Mouse (Mus musculus) adrenal gland, adult 18-20 months (tissue): ENCODE data around the gene A430033K04Rik. TPM values are rescaled to one million over a fixed set of nuclear protein-coding genes. Genes with fewer than 3 reads are reported as not detected.

Experiments
- DNase-seq, 2 experiments: peaks; one replicate each; pipeline ENCODE4 v3.0.0; 2021 to 2022; ENCODE audit warnings: low spot score in 2 of 2
- long read RNA-seq, 2 experiments: library from polyadenylated mRNA; stranded (forward); transcript quantifications; one replicate each; pipeline ENCODE4 v2.0.0; 2021
- total RNA-seq, 2 experiments: library from RNA; stranded (reverse); gene quantifications; 1 replicate in 1 of 2; 2 replicates in 1 of 2; pipeline ENCODE4 v1.2.3; 2021

A430033K04Rik gene
- total RNA-seq, result 1 to 10 TPM; 4.3 to 5.0 TPM
- long read RNA-seq, experiment 1, transcript A430033K04Rik-202 (4 exons, 3,038 nt), result major isoform, 6 of 6 reads
- long read RNA-seq, experiment 1, partial matches to known transcripts, result 0 of 6 reads
- long read RNA-seq, experiment 1, other reads (novel, unspliced or antisense), result 0 of 6 reads
- long read RNA-seq, experiment 2, transcript A430033K04Rik-202 (4 exons, 3,038 nt), result major isoform, 12 of 12 reads
- long read RNA-seq, experiment 2, partial matches to known transcripts, result 0 of 12 reads
- long read RNA-seq, experiment 2, other reads (novel, unspliced or antisense), result 0 of 12 reads

DNA sequence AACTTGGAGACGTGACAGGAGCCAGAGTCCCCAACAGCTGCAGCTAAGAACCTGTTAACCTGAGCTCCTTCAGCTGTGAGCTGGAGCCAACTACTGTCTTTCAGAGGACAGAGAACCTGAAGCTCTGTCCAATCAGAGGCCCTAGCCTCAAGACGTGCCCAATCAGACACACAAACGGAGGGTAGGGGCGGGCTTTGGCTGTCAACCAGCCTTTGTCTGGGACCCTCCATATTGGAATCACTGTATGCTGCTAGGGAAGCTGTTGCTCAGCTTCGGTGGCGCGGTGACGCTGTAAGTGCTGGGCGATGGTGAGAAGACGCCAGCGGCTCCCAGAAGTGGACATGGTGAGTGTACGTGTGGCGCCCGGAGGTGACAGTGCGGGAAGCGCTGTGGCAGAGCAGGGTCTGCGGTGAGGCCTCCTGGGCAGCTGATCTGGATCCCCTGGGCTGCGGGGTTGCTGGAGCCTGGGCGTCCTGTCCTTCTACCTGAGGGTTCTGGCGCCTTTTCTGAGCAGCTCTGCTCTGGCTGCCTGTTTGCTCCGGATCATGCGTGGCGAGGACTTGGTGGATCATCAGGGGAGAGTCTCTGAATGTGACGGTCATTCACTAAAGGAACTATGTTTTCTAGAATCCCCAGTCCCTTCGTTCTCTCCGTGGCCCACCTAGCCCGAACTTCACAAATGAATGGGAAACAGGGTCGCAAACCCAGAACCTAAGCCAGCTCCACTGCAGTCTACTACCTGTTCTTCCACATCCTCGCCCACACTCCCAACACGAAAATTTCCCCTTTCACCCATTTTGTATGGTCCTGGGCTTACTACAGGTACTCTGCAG, at the start of gene A430033K04Rik:
TSS of gene A430033K04Rik (plus strand) at position 215 of the 833 bp plus-strand sequence.
- peak; percentile 78 to 82 for DNase-seq

DNA sequence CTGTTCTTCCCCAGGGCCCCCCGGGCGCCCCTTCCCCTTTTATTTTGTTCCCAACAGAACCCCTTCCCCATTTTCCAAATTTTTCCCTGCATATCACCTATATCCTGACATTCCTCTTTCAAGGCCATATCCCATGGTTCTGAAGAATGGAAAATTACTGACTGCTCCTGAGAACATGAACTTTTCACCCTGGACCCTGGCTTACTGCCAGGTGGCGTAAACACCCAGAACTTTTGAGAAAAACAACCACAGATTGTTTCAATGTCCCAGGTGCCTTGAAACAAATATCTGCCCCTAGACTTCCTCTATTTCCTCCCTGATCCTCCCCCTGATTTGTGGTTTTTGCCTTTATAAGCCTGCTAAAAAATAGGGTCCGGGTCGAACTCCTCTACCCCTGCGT, 35.3 kb upstream of the A430033K04Rik start:
- no peak for DNase-seq

DNA sequence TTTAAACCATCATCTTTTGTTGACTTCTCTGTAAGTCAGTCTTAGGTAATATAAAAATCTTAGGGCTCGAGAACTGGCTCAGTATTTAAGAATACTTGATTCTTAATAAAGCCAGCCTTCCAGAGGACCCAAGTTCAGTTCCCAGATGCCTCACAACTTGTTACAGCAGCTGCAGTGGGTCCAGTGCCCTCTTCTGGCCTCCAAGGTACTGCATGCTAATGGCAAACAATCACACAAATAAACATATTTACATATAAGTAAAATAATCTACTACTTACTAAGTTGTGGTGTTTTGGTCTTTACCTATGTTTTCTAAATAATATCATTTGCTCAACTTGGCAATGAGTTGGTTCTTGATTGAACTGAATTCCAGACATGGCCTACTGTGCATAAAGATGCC, 4.3 kb upstream of the A430033K04Rik start:
- no peak for DNase-seq

DNA sequence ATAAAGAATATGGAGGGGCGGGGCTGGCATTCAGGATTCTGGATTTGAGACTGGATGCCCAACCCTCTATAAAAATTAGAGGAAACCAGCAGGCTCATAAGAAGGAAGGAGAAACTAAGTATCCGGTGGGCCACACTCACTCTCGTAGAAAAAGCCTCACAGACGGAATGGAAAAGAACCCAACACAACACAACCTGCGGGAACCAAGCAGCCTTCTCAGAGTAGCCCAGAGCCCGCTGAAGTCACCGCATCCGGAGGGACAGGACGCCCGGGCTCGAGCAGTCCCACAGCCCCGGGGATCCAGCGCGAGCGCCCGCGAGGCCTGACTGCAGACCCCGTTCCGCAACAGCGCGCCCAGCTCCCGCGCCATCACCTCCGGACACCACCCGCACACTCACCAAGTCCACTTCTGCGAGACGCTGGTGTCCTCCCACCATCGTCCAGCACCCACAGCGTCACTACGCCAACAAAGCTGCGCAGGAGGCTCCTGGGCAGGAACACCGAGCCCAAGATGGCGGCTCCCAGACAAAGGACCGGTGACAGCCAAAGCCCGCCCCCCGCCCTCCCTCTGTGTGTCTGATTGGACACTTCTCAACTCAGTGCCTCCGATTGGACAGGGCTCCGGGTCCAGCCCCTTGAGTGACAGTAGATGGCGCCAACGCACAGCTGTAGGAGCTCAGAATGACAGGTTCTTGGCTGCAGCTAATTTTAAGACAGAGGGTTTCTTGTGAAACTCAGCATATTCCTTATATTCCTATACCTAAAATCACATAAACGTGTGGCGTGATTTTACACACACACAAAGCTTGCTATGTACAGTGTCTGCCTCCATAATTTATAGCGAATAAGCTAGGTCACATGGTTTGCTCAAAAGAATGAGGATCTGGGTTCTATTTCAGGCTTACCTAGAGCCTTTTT, 3.2 kb upstream of the A430033K04Rik start, which contains the start of gene Zfp68:
TSS of gene Zfp68 (minus strand) at position 551 of the 918 bp plus-strand sequence.
- DNase-seq, result peak; percentile 77 to 81

DNA sequence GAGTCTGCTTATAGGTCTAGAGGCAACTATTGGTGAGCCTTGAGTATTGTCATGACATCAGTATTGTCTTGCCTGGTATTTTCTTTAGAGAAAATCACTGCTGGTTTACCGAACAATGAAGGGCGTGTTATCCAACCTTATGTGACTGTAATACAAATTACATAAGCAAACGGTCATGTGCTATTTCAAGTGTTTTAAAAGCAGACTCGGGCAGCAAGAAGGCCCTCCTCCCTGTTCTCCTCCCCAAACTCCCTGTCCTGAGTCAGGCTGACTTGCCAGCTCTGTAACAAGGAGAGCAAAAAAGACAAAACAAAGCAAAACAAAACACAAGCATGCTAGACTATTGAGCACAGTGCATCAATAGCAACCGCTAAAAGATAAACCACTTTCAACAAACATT, 1.8 kb upstream of the A430033K04Rik start:
- DNase-seq, result no peak

DNA sequence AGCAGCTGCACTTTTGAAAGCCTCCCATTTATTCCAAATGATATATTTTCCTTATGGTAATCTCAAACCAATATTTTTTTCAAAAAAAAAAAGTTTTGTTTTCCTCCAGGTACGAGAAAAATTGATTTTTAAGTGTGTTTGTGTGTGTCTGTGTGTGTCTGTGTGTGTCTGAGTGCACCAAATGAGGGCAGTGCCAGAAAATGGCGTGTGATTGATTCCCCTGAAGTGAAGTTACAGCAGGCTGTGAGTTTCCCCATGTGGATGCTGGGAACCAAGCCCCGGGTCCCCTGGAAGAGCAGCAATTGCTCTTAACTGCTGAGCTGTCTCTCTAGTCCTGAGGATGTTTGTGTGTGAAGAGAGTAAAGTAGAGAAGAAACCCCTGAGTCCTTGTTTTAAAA, 818 bp downstream of the A430033K04Rik start:
- DNase-seq, result no peak

DNA sequence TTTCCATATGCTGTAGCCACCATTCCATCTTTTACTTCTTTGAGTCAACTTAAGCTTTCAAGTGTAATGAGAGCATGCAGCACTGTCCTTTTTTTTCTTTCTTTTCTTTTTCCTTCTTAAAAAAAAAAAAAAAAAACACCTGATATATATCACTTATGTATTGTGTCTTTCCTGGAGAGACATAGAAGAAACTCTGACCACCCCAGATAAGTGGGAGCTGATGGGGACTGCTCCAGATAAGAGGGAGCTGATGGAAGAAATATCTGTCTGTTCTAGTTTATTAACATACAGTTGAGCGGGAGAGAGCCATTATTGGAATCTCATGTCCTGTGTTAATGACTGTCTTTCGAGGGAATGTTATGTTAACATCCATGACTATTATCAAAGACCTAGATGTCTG, 13.8 kb downstream of the A430033K04Rik start:
- no peak for DNase-seq

DNA sequence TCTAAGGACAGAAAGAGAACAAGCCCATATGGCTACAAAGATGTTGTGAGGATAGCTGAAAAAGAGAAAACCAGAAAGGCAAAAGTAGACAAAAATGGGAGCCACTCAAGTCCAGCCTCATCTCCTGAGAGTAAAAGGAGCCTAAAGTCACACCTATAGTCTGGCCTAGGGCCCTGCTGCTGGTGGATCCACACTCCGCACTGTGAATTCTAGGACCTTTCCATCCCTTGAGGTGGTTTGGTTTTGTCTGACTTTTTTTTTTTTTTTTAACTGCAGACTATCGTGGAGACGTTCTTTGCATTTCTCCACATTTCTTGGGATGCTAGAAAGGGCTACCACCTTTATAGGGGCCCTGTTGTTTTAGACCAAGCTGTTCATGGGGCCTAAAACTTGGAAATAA, 18.4 kb downstream of the A430033K04Rik start:
- DNase-seq, result no peak

DNA sequence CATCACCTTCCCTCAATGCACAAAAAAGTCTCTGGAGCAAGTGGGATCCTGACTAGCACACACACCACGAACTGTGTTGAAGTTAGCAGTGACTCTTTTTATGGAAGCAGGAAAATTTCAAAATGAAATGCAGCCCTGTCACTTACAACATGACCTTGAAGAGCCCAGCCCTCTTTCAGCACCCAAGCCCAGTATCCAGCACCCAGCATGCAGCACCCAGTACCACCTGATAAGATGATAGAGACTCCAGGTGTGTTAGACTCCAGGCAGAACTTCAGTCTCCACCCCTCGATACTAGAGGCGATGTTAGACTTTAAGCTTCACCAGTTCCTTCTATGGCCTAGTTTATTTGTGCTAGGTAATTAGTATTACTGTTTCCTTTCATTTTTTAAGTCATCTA, 19.1 kb downstream of the A430033K04Rik start:
- DNase-seq, result no peak

DNA sequence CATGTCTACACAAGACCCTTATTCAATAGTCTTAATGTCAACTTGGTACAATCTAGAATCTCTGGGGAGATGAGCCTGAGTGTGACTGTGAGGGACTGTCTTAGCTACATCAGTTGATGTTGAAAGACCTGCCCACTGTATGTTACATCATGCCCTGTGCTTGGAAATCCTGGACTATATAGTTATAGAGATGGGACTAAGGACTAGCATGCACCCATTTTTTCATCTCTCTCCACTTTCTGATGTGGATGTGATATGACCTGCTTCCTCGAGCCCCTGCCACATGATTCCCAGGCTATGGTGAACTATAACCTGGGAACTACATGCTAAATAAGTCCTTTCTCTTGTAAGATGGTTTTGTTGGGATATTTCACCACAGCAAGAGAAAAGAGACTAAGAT, 30.3 kb downstream of the A430033K04Rik start:
- DNase-seq, result no peak

DNA sequence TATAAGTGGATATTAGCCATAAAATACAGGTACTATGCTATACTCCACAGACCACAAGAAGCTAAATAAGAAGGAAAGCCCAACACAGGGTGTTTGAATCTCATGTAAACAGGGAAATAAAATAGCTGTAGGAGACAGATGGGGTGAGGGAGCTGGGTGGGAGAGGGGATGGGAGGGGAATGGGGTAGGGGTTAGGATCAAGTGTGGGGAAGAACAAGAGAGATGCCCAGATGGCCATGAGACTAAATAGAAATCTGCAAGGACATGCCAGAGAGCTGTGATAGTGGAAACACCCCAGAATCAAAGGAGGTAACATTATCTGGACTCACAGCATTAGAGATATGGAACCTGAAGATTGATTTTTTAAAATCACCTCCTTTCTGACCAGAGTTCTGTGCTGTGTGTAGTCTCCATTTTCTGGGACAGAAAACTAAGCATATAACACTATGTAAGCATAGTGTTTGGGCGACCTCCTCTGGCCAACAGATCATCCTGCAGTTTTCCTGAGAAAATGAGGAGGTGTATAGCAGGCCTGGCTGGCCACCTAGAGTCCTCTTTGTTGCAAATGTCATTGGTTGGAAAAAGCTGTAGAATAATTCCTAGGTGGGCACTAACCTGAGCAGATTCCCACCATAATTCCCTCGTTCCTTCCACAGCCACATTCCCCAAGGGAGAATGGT, 34.0 kb downstream of the A430033K04Rik start:
- peak; percentile 19 to 39 for DNase-seq

DNA sequence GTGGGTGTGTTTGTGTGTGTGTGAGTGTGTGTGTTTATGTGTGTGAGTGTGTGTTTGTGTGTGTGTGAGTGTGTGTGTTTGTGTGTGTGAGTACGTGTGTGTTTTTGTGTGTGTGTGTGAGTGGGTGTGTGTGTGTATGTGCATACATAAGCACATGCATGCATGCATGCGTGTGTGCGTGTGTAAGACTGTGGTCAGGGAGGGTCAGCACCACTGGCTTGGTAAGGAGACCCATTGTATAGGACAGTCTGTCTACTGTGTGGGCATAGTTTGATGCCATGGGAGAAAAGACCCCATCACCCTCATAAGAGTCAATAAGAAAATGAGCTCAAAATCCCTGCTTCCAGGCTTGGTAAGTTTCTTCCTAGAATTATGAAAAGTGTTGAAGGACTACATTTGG, 34.7 kb downstream of the A430033K04Rik start:
- DNase-seq, result no peak

DNA sequence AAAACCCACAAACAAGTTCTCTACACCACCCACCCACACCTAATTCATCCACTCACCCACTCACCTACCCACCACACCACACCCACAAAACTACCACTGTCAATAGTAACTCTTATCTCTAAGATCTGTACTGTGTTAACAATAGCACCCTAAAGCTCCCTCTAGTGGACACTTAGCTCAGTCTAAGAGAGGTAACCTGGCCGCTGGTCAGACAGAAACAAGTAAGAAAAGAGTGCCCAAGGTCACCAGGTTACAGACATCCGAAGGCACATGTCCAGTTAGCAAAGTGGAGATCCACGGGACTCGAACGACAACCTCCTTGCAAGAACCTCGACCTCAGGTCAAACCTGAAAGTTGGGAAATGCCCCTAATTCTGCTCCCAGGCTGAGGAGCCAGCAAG, 35.2 kb downstream of the A430033K04Rik start:
- peak in 1 of 2 experiments; percentile 12 for DNase-seq

DNA sequence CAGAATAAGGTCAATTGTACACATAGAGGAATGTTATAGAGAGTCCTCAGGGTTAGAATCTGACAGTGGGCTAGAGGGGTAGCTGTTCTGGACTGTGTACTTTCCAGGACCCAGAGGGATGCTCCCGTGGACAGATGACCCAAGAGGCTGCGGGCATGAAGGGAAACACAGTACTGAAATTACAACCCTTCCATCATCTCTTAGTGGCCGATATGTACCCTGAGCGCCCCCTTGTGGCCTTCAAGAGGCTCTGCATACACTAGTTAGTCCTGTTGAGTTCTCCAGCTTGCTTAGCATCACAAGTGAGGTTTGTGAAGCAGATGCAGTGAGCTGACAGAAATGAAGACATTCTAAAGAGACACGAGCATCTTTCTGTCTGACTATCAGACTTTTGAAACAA, 36.3 kb downstream of the A430033K04Rik start:
- DNase-seq, result peak; percentile 33 to 37

DNA sequence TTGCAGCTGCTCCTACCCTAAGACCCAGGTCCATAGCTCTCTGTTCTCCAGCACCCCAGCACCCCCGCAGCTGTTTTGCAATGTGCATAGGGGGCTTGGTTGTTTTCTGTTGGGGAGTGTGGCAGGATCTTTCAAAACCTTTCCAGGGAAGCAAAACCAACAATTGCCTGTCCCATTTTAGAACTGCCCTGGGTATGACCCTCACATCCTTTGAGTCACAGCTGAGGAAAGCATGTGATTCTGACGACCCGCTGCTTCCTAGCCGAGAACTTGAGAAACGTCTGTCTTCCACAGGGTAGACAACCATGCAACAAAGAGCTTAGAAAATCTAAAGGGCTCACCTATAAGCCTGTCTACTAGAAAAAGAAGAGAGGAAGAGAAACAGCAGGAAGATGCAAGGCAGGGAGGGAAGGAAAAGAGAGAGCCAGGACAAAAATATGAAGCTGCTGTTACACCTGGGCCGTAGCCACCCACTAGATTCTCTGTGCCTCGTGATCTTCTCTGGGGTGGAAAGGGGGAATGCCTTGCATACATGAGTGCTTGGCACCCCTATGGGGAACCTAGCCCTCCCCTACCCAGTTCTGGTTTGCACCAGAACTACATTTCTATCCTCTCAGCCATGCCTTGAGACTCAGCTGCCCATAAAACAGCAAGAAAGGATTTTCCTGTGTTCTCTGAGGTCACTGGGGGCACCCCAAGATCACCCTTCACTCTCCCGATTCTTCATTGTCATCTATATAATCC, 60.5 kb downstream of the A430033K04Rik start:
- DNase-seq, result no peak

DNA sequence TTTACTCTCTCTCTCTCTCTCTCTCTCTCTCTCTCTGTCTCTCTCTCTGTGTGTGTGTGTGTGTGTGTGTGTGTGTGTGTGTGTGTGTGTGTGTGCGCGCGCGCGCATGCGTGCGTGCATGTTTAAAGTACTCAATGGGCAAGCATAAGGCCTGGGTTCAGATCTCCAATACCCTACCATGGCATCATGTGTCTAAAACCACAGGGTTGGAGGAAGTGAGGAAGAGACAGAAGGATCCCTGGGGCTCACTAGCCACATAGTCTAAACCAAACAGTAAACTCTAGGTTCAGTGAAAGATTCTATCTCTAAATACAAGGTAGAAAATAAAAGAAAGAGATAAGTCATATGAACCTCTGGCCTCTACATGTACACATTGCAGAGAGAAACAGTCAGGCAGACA, 61.2 kb downstream of the A430033K04Rik start:
- no peak for DNase-seq

DNA sequence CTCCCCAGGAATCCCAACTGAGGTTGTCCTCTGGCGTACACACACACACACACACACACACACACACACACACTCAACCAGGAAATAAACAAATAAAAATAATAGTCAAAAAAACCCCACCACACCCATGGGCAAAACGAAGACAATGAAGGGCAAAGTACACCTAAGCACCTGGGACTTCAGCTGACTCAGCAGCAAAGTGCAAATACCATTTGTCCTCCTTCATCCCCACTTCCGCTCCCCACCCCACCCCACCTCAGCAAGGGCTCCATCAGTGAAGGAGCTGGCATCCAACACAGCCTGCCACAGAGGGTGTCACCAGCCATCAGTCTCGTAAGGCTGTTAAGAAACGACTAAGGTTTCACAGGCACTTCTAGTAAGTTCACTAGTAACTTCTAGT, 64.8 kb downstream of the A430033K04Rik start:
- no peak for DNase-seq

DNA sequence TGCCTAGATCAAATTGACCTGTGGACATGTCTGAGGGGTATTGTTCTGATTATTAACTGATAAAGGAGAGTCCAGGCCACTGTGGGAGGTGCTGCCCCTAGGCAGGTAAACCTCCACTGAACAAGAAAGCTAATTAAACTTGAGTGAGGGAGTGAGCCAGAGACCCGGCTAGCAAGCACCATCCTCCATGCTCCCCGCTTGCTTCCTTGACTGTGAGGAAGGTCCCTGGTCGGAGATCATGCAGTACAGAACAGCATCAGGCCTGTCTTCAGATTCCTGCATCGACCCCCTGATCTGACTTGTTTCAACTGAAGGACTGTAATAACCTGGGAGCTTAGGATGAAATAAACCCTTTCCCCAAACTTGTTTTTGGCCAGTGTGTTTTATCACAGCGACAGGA, 66.6 kb downstream of the A430033K04Rik start:
- DNase-seq, result no peak

DNA sequence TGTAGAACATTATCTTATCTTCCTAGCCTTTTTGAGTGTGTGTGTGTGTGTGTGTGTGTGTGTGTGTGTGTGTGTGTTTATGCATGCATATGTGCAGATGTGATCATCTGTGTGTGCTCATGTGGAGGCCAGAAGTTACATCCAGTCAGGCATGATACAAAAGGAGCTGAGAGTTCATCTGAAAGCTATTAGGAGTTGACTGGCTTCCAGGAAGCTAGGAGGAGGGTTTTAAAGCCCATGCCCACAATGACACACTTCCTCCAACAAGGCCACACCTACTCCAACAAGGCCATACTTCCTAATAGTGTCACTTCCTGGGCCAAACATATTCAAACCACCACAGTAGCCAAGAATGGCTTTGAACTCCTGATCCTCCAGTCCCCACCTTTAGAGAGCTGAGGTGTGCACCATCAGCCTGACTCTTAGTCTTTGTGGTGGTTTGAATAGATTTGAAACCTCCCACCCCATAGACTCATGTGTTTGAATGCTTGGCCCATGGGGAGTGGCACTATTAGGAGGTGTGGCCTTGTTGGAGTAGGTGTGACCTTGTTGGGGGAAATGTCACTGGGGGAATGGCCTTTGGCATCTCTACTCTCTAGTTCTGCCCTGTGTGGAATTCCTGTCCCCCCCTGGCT, 70.4 kb downstream of the A430033K04Rik start:
- DNase-seq, result no peak
